Mouse (Mus musculus) left cerebral cortex, adult 11 months (tissue): ENCODE measurements at regions not wholly inside any gene's neighbourhood (a gene's known extent, or its start where the extent isn't known, plus 50 kb on each side); places are given as distances from the start of the nearest gene placed in this dataset.
A peak's percentile ranks its signal among the peaks of the same experiment; 100 is the strongest.

Source experiments
- DNase-seq: peaks from one replicate; pipeline ENCODE4 v3.0.0; 2022; ENCODE audit warnings: low spot score

GRCm38 (mm10) chr1:109471671-109472070, 510.6 kb upstream of the Cdh7 start:
- DNase-seq = no peak

- DNase-seq = no peak
These were observed 500.8 kb upstream of the Cdh7 start for GRCm38 (mm10) chr1:109481387-109481786.

GRCm38 (mm10) chr1:109495936-109496335, 486.3 kb upstream of the Cdh7 start:
- DNase-seq = no peak

GRCm38 (mm10) chr1:109512632-109513259, 469.5 kb upstream of the Cdh7 start:
- DNase-seq = peak; percentile 4

- no peak for DNase-seq
These were observed 467.9 kb upstream of the Cdh7 start for GRCm38 (mm10) chr1:109514375-109514774.
